Mouse (Mus musculus) forelimb bud, embryonic 11.5 days (tissue): Measurements from ENCODE around the gene Zfp541.

Source experiments
- DNase-seq: peaks from one replicate; pipeline ENCODE4 v3.0.0-alpha.2; 2012; ENCODE audit warnings: low read depth, low spot score

Gene Zfp541

GRCm38 (mm10) chr7:16125829-16126228, 64.2 kb downstream of the Zfp541 start:
- no peak for DNase-seq

DNA sequence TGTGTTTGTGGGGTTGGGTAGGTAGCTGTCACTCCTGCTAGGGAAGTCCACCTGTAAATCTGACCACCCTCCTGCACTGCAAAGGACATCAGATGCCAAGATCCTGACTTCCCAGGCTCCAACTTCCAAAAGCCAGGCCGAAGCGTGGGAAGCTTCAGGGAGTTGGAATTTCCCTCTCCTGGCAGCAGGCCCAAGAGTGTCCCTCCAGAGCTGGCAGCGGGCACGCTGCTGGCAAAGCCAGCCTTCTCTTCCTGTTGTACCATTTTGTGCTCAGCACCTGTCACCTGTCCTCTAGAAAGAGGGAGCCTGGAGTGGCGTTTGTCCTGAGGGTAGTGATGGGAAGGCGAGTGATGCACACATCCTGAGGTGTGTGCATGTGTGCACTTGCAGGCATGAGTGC, 66.7 kb downstream of the Zfp541 start:
- no peak for DNase-seq

GRCm38 (mm10) chr7:16128899-16129298, 67.3 kb downstream of the Zfp541 start:
- DNase-seq: no peak

DNA sequence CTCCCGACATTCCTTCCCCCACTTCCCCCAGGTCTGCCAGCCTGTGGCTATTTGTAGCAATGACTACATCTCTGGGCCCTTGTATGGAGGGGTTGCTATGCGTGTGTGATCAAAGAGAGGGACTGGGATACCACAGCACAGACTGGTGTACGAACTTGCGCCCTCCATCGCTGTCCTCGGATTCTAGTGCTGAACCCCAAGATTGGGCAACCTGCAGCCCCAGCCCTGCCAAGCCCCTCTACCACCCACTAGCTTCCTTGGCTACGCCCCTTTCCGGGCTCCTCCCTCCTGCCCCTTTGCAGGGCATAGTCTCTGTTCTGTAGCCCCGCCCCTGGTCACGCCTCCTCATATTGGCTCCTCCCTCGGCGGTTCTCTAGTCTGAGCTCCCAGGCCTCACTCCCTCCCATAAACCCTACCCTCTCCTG, 67.8 kb downstream of the Zfp541 start, which contains the start of gene Slc8a2:
Slc8a2 (plus strand) TSS at position 406 of the 425 bp plus-strand sequence.
- DNase-seq: peak; percentile 71

DNA sequence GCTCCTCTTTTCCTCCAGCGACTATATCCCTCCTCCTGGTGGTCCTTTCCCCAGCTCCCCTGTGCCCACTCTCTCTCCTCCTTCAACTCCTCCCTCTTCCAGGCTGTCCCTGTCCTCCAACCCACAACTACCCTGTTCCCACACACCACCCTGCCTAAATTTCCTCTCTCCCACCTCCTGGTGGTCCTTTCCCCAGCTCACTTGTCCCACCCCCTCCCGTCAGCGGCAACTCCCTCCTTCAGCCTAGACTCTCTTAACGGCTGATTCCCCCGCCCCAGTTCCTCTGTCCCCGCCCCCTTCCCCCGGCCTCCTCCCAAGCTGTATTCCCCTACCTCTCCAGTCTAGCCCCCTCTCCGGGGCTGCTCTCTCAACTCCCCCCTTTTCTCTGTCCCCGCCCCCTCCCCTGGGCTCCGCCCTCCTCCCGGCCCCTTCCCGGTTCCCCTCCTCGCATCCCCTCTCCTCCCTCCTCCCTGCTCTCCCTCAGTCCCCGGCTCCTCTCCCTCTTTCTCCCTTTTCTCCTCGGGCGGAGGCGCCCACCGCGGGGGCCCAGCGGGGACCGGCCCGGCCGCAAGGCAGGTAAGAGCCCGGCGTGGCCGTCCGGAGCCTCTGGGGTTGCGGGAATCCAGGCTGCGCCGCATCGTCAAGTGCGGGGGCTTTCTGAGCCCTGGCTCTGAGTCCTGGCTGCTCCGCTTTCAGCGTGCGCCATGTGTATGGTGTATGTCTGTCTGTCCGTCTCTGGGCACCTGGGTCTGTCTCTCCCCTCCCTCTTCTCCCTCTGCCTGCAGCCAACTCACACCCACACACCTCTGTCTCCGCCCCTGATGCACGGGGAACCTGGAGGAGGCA, 68.5 kb downstream of the Zfp541 start:
- DNase-seq: peak; percentile 74

- no peak for DNase-seq
These were observed 69.5 kb downstream of the Zfp541 start for GRCm38 (mm10) chr7:16130956-16131634.

DNA sequence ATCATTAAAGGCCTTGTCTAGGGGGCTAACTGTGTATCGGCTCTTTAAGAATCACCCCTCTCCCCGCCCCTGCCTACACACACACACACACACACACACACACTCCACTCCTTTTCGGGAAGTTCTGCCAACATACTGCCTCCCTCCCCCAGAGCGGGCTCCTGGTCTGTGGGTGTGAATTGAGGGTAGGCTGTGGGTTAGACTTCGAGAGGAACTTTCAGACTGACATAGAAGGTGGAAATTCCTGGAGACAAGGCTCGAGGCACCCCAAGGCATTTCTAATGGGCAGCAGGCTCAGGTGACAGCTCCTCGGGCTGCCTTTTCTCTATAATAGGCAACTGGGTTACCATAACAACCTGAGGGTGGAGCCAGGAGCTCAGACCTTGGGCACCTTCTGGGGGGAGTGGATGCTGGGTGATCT, 70.6 kb downstream of the Zfp541 start:
- DNase-seq: no peak

- no peak for DNase-seq
These were observed 71.3 kb downstream of the Zfp541 start for GRCm38 (mm10) chr7:16132926-16133325.

DNA sequence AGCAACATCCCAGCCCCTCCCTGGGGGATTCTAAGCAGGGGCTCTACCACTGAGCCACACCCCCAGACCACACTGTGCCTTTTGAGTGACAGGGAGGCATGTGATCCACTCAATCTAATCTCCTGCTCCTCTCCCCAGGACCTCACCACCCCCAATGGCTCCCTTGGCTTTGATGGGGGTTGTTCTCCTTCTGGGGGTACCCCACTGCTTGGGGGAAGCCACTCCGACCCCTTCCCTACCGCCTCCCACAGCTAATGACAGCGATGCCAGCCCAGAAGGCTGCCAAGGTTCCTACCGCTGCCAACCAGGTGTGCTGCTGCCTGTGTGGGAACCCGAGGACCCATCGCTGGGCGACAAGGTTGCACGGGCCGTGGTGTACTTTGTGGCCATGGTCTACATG, 72.1 kb downstream of the Zfp541 start:
- no peak for DNase-seq

- DNase-seq: no peak
These were observed 73.4 kb downstream of the Zfp541 start for GRCm38 (mm10) chr7:16134951-16135392.
